Mouse (Mus musculus): ENCODE data around the gene Tor3a.
"Not testable (repeated sequence)": the region's sequence is repeated elsewhere in the genome, so short reads cannot be mapped to it uniquely, and the experiment has no call there.

Gene Tor3a

DNA sequence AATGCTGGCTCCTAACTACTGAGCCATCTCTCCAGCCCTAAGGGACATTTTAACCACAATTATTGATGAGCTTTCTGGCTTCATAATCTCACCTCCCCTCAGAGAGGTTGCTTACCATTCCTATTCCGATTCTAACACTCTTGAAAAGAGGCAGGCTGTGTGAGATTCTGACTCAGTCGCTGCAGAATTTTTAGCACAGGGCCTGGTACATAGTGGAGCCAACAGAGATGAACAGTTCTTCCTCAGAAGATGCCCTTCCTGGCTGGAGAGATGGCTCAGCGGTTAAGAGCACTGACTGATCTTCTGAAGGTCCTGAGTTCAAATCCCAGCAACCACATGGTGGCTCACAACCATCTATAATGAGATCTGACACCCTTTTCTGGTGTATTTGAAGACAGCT is 2.2 kb downstream of the Tor3a start:
- no peak for DNase-seq (ENCODE audit: low spot score in 2 of 2)

DNA sequence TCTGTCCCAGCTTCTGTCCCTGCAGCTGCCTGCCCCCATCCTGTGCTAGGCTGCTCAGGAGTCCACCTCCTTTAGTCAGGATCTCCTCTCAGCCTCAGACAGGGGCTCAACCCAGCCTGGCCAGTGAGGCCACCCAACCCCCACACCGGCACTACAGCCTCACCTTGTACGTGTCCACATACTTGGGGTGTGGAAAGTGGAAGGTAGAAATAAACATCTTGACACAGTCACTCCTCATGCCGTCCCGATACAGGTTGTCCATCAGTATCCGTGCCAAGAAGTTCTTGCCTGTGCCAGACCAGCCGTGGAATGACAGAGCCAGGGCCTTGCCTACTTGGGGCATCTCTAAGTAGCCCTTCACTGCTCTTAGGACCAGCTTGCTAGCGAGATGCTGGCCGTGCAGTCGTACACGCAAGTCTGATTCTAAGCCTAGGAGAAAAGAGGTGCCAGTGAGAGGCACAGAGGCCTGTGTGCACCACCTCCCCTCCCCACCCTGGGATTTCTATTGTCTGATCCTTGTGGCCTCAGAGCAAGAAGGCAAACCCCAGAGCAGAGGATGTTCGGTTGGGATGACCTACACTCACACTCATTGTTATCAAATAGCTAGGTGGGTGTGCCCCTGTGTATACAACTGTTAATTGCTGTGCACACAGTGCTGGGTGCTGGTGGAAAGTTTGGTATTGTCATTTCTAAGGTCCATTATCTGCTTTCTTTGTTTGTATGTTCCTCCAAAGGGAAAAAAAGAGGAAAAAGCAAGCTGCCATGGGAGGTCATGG is 4.8 kb downstream of the Tor3a start:
- no peak for DNase-seq (ENCODE audit: low spot score in 2 of 2)

DNA sequence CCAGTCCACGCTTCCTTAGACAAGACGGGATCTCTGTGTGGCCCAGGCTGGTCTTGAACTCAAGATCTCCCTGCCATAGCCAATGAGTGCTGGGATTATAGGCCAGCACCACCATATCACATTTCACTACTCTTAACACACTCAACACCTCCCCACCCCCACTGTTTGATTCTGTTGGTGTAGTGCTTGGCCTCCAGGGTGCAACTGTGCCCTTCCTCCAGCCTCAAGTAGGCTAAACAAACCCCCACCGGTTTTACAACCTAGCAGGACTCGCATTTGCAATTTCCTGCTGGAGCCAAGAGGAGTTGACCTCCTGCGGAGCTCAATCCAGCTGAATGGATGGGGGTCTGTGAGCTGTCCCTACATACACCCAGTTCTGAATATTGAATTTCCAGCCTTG is 5.6 kb downstream of the Tor3a start:
- no peak for DNase-seq (ENCODE audit: low spot score in 2 of 2)

GRCm38 (mm10) chr1:156667141-156667926 is 6.8 kb downstream of the Tor3a start:
- DNase-seq (ENCODE audit: low spot score in 2 of 2), result no peak

DNA sequence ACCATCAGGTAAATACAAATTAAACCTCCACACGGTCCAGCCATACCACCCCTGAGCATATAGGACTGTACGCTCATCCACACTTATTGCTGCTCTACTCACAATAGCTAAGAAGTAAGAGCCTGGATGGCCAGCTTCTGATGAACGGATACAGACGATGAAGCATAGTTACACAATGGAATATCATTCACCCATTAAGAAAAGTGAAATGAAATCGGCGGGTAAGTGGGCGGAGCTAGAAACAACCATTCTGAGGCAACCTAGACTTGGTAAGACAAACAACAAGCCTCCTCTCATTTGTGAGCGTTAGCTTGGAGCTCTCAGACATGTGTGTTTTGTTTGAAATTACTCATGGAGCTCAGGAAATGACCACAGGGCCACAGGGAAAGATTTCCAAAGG is 8.4 kb downstream of the Tor3a start:
- no peak for DNase-seq (ENCODE audit: low spot score in 2 of 2)

DNA sequence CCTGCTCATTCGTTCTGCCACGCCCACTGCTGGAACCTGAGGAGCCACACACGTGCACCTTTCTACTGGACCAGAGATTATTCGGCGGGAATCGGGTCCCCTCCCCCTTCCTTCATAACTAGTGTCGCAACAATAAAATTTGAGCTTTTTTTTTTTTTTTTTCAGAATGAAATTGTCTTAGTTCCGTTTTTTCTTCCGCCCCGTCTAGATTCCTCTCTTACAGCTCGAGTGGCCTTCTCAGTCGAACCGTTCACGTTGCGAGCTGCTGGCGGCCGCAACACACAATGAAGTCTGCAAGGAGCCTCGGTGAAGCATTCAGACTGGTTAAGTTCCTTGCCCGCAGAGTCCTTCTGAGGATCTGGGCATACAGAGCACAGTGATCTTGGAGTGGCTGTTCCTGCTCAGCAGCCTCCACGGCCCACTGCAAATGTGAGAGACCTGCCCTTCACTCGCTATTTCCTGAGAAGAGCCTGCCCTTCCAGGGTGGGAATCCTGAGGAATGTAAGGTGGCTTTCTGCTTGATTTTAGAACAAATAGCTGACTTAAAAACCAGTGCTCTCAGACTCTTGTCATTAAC is 13.4 kb downstream of the Tor3a start:
- not testable (repeated sequence) for DNase-seq (ENCODE audit: low spot score in 2 of 2)

DNA sequence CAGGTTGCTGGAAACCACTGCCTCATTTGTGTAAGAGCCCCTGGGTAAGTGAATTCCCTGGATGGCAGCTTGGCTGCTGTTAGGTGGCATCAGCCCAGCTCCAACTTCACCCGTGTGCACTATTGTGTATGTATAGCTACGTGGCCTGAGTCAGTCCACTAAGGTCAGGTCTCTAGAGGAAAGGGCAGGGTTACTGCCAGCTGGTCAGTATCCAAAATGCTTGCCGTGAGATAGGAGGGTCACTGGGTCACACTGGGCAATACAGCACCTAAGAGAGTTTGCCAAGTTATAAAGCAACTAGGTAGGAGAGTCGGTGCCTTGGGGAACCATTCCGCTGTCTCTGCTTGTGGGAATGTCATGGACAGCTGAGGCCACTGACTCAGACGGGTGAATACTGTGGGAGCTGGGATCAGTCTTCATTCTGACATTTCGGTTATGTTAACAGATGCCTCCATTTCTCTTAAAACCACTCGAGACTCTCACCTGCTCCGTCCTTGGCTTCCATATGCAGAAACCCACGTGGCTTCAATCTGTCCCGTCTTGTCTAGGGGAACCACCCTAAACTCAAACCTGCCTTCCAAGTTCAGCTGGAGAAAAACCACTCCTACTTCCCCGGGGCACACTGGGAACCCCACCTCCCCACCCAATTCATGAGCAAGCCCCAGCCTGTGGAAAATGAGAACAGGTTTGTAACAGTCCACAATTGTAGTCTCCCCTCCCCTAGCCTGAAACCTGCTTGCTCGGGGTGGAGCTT is 14.1 kb downstream of the Tor3a start:
- no peak for DNase-seq (ENCODE audit: low spot score in 2 of 2)

- no peak for DNase-seq (ENCODE audit: low spot score in 2 of 2)
These were observed 15.5 kb downstream of the Tor3a start for GRCm38 (mm10) chr1:156658676-156659075.

- DNase-seq (ENCODE audit: low spot score in 2 of 2), result no peak
These were observed 16.6 kb downstream of the Tor3a start for GRCm38 (mm10) chr1:156657523-156657922.

DNA sequence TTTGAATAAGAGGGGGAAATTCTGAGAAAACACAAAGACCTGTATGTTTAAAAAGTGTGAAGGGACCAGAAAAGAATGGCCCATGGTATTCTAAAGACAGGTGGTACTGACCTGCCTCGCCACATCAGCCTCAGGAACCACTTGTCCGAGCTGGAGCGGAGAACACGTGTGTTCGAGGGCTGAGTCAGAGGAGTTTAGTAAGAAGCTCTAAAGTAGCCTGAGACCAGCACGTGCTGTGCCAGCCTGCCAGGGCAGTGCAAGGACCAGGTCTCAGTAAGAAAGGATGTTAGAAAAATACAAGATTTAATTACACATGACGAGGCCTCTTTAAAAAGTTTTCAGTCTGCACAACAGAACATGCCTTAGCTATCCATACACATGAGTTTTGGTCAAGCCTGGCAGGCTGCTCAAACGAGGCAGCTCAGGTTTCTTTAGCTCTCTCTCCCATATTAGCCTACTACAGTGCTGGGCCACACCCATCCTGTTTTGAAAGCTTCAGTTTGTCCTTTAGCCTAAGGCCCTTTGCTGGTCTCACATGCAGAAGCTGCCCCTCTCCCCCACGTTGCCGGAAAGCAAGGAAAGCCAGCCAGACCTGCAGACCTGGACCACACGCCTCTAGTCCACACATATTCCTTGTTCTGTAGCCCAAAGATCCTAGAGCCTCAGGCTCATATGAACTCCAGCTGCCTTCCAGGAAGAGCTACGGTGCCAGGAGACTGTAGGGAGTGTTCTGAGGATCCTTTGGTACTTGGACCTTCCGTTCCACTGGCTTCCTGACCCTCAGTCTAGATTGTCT is 19.2 kb downstream of the Tor3a start:
- no peak for DNase-seq (ENCODE audit: low spot score in 2 of 2)

GRCm38 (mm10) chr1:156652189-156652822 is 21.9 kb downstream of the Tor3a start:
- no peak for DNase-seq (ENCODE audit: low spot score in 2 of 2)

- DNase-seq (ENCODE audit: low spot score in 2 of 2), result no peak
These were observed 23.5 kb downstream of the Tor3a start for GRCm38 (mm10) chr1:156650631-156651030.

GRCm38 (mm10) chr1:156648705-156649104 is 25.5 kb downstream of the Tor3a start:
- no peak for DNase-seq (ENCODE audit: low spot score in 2 of 2)

DNA sequence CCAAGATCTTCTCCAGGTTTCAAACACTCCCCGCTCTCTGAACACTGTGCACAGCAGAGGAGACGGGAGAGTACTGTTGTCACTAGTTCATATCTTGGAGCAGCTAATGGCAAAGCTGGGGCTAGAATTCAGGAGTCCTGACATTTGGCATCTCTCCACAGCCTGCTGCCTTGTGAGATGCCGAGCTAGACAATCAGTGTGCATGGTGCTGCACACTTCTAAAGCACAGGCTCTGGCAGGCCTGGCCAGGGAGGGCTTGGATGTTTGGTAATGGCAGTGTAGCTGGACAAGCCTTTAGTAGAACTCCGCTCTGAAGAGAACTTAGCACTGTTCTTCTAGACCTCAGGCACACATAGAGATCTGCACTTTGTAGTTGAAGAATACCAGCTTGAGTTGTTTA is 28.2 kb downstream of the Tor3a start:
- DNase-seq (ENCODE audit: low spot score in 2 of 2), result no peak

GRCm38 (mm10) chr1:156644780-156645523 is 29.2 kb downstream of the Tor3a start:
- no peak for DNase-seq (ENCODE audit: low spot score in 2 of 2)

- no peak for DNase-seq (ENCODE audit: low spot score in 2 of 2)
These were observed 30.1 kb downstream of the Tor3a start for GRCm38 (mm10) chr1:156644061-156644460.

DNA sequence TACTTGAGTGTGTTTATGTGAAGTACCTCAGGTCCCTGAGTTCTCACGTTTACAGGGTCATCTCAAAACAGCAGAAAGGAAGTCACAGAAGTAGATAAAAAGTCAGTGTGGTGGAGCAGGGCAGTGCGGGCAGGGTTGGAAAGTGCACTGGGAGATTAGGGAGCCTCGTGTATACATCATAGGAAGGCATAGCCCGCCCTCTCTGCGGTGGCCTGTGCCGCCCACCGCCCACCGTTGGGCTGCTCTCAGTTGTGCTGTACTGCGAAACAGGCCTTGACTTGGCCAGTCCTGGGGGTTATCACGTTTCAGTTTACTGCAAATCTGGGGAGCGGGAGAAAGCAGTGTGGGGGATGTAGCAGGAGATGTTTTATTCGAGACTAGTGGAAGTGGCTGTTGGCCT is 31.3 kb downstream of the Tor3a start:
- DNase-seq (ENCODE audit: low spot score in 2 of 2), result no peak

GRCm38 (mm10) chr1:156641808-156642207 is 32.3 kb downstream of the Tor3a start:
- DNase-seq (ENCODE audit: low spot score in 2 of 2), result no peak

DNA sequence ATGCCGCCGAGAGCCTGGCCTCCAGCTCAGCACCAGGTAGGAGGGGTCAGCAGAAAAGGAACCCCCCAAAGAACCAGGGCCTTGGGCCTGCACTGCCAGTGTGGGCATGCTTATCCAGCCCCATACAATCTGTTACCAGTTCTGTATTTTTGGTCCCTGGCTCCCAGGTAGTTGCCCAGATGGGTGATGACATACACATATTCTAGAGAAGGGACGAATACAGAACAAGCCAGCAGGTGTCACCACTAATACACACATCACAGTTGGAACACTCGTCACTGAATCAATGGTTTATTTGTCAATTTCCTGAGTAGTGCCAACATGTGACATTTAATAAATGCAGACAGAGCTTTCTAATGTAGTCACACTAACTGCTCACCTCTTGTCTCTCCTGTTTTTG is 33.6 kb downstream of the Tor3a start:
- no peak for DNase-seq (ENCODE audit: low spot score in 2 of 2)

DNA sequence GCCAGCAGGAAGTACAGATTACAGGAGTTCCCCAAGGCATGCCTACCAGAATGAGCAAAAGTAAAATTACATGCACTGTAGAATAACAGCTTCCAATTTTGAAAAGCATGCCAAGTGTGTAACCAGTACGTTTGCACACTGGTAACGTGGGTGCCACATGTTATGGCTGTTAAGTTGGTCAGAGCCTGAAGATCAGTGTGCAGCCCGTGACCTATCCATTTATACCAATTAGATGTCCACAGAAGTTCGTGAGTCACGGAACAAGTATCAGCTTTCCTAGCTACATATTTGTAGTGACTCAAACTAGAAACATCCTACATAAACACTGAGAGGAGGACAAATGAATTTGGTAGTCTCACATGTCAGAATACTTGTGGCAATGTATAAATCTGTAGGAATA is 34.7 kb downstream of the Tor3a start:
- no peak for DNase-seq (ENCODE audit: low spot score in 2 of 2)

Measured in spleen, postnatal 36 days (tissue).